Mouse (Mus musculus): Measurements from ENCODE around the gene Rraga. TPM values are rescaled to one million over a fixed set of nuclear protein-coding genes. Genes with fewer than 3 reads are reported as not detected.
"Not testable (repeated sequence)": the region's sequence is repeated elsewhere in the genome, so short reads cannot be mapped to it uniquely, and the experiment has no call there.

Gene Rraga
- polyA plus RNA-seq, 1 experiment from 2014 or later: 51.2 TPM

DNA sequence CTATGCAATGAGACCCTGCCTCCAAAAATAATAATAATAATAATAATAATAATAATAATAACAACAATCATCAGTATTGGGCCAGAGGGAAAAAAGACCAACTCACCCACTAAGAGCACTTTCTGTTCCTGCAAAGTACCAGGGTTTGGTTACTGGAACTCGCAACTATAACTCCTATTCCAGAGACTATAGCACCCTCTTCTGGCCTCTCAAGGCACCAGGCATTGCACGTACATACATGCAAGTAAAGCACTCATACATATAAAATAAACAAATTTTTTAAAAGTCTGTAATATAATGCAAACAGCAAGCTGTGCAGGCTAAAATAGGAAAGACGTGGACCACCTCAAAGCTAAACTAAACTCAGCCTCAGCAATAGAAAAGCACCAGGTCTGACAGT lies 12.8 kb downstream of the Rraga start:
- DNase-seq (ENCODE audit: low spot score): peak; percentile 23

DNA sequence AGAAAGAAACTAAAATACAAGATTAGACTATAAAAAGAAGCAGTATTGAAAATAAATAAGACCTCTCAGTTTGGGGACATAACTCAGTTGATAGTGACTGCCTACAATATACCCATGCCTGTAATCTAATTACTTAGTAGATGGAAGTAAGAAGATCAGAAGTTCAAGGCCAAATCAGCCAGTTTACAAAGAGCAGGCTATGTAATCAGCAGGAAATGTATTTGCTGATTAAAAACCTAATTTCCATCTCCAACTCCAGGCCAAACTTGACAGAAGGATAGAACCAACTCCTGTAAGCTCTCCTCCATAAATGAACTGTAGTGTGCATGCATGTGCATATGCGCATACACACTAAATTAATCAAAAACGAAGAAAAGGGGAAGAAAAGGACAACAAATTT lies 15.8 kb downstream of the Rraga start:
- DNase-seq (ENCODE audit: low spot score): no peak

DNA sequence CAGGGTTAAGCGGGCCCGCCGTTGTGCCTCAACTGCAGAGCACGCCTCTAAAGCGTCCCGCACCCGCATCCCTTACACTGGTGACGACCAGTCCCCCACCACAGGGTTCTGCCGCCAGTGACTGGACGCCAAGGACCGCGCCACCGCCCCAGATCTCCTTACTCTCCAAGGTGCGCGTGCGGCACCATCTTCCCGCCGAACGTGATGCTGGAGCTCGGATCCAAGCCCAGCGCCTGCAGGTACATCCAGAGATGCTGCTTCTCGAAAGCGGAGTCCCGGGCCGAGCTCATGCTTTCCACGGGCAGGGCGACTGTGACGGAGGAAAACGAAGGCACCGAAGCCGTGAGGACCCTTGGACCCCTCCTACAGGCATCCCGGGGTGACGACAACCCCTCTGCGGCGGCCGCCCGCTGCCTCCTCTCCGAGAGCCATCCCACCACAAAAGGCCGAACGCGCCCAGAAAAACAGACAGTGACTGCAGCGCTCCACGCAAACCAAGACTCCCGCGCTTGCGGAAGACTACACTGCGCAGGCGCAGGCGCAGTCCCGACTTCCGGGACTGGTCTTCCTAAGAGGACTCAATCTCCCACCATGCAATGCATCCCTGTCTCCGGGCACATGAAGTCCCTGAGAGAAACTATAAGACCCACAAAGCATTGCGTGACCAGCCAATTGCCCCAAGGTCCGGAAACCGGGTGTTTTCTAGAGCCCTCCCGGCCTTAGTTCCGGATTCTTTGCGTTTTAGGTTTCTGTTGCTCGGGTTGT lies 36.2 kb downstream of the Rraga start, which contains the start of gene Haus6:
TSS of gene Haus6 (minus strand) at position 532 of the 765 bp plus-strand sequence.
- DNase-seq (ENCODE audit: low spot score): peak; percentile 97

DNA sequence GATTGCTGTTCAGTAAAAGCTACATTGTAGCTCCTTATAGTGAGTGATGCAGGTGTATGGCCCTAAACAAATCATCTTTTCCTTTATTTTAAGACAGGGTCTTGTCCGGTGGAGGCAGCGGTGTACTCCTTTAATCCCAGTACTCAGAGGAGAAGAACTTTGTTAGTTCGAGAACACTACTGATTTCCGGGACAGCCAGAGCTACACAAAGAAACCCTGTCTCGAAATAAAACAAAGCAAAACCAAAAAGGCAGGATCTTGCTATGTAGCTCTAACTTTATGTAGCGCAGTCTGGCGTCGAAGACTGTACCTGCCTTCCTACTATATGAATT lies 36.8 kb downstream of the Rraga start:
- no peak for DNase-seq (ENCODE audit: low spot score)

DNA sequence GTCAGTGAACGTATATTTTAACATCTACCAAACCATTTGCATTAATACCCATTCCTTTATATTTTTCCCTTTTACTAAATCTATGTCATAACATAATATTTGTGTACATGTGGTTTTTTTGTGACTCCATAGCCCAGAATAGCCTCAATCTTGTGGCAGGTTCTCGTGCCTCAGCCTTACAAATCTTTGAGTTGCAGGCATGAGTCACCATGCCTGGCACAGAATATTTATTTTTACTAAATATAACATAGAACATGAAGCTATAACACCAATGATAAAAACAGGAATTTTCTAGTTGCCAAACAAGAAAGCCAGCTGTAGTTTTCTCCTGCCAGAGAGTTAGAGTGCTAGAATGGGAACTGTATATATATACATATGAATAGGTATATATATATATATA lies 45.0 kb downstream of the Rraga start:
- no peak for DNase-seq (ENCODE audit: low spot score)

DNA sequence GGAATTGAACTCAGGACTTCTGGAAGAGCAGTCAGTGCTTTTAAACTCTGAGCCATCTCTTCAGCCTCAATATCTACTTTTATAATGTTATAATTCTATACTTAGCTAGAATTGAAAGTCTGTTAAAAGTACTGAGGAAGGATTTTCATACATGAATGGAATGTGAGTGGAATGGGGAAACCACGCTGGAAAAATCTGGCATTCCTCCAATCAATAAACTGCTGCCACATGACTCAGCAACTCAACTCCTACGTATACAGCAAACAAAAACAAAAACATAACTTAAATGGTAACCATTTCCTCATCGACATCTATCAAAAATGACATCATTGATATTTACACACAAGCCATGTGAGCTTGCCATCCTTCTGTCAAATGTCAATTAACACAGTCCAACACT lies 46.6 kb downstream of the Rraga start:
- no peak for DNase-seq (ENCODE audit: low spot score)

DNA sequence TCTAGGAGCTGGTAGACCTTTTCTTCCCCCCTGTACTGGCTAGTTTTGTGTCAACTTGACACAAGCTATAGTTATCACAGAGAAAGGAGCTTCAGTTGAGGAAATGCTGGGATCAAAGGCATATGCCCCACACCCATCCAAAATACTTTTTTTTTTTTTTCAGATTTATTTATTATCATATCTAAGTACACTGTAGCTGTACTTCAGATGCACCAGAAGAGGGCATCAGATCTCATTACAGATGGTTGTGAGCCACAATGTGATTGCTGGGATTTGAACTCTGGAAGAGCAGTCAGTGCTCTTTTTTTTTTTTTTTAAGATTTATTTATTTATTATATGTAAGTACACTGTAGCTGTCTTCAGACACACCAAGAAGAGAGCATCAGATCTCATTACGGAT lies 47.1 kb downstream of the Rraga start:
- not testable (repeated sequence) for DNase-seq (ENCODE audit: low spot score)

DNA sequence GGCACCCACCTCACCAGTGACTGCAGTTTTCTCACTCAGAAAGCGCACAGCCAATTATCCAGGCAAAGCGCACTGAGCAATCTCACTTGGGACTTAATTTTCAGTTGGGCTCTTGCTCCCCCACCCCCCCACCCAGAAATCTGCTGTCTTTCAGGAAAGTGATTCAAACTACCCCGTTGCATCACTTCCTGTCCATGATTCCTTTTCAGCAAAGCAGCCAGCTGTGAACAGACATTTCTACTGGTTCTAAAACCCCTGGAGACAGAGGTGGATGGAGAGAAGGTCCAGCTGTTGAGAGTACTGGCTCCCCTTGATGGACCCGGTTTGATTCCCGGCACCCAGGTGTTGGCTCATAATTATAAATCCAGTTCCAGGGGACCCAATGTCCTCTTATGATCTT lies 50.0 kb downstream of the Rraga start:
- DNase-seq (ENCODE audit: low spot score): no peak

DNA sequence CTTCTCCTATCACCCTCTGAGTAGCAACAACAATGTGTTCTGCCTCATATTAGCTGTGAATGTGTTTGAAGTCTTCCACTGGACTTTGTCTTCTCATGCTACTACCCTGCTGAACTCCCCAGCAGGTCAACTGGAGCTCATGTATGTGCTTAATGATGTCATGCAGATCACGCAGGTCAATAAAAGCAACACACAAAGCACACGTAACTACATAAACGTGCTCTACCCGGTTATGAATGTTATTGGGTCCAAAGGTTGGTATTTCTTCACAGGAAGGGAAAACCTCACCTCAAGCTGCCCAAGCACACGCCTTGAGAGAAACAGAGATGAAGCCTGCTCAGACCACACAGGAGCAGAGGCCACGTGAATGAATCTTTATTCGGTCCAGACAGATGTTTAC lies 51.0 kb downstream of the Rraga start:
- not testable (repeated sequence) for DNase-seq (ENCODE audit: low spot score)

Other genes with a start within 250 kb of the Rraga start
- gene Saxo1, start 17.3 kb upstream of the Rraga start, polyA plus RNA-seq (2015; fragmentation: Nextera tagmentation; extraction: Ambion mirVana): 0.31 TPM in 1 of 2 replicates, not detected in the other
- 16.7 and 17.2 TPM in 2 replicates for gene Haus6, start 36.4 kb downstream of the Rraga start, polyA plus RNA-seq (2015; fragmentation: Nextera tagmentation; extraction: Ambion mirVana)
- gene Plin2, start 94.4 kb downstream of the Rraga start, polyA plus RNA-seq (2015; fragmentation: Nextera tagmentation; extraction: Ambion mirVana): 63.0 and 71.7 TPM in 2 replicates
- 4.6 and 6.3 TPM in 2 replicates for gene Dennd4c, start 172.9 kb downstream of the Rraga start, polyA plus RNA-seq (2015; fragmentation: Nextera tagmentation; extraction: Ambion mirVana)